Comparison of ENCODE assay signal across 8 mouse cellular contexts in genomic region chr13:73604156-73604957, GRCm38 (mm10). TPM values are rescaled to one million over a fixed set of nuclear protein-coding genes. Genes with fewer than 3 reads are reported as not detected.
A peak's percentile ranks its signal among the peaks of the same experiment; 100 is the strongest.
DNase-seq lines count a peak whose midpoint lies in the region; ATAC-seq lines count a peak whose summit lies in the region.

No protein-coding gene starts in this region.

- no peak for DNase-seq in kidney, adult 8-10 months
- DNase-seq in R1 (ENCODE audit: low read depth, low spot score) = peak; percentile 43
- DNase-seq in forebrain, embryonic 11.5 days (ENCODE audit: low spot score) = no peak
- DNase-seq in liver, embryonic 11.5 days (ENCODE audit: low spot score) = no peak
- DNase-seq in spleen, adult 18-20 months = no peak
- DNase-seq in cerebellum, postnatal 10 days = no peak

- WGBS in kidney, embryonic 16.5 days = 2% methylated on average over 38 of the region's 39 CpGs
- 4% methylated on average over 32 of the region's 39 CpGs for WGBS in forebrain, embryonic 11.5 days
- WGBS in liver, embryonic 11.5 days = 2% methylated on average over 34 of the region's 39 CpGs

- peak; percentile 88 for ATAC-seq in kidney, embryonic 16.5 days (ENCODE audit: low FRiP score, low TSS enrichment)
- ATAC-seq in forebrain, embryonic 11.5 days (replicated peaks; ENCODE audit: low FRiP score) = peak; percentile 77
- ATAC-seq in liver, embryonic 11.5 days (replicated peaks; ENCODE audit: low FRiP score) = peak; percentile 73
- ATAC-seq in neutrophil, adult 5-6 weeks (ENCODE audit: extremely low read depth, insufficient number of reproducible peaks, low FRiP score, poor library complexity, severe bottlenecking) = 0 out of 2 replicates have a peak, but pooled peaks have one; percentile 14

- no peaks in the 10 kb centered on the region for H3K9me3 ChIP-seq in kidney, embryonic 16.5 days (ENCODE audit: low read length)
- no peaks in the 10 kb centered on the region for H3K9me3 ChIP-seq in forebrain, embryonic 11.5 days (ENCODE audit: control insufficient read depth, low read length)
- H3K9me3 ChIP-seq in liver, embryonic 11.5 days (ENCODE audit: control insufficient read depth, low read length) = no peaks in the 10 kb centered on the region

- H3K4me1 ChIP-seq in kidney, embryonic 16.5 days (ENCODE audit: insufficient read depth, low read length) = peaks cover 11% of the 10 kb centered on the region
- peaks cover 11% of the 10 kb centered on the region; the same call in 1 of the 2 replicates for H3K4me1 ChIP-seq in forebrain, embryonic 11.5 days (replicated peaks; ENCODE audit: control insufficient read depth, insufficient read depth, low read length)
- peaks cover 12% of the 10 kb centered on the region; the same call in 1 of the 2 replicates for H3K4me1 ChIP-seq in liver, embryonic 11.5 days (replicated peaks; ENCODE audit: control insufficient read depth, insufficient read depth, low read length)

- peaks cover 31% of the 10 kb centered on the region for H3K36me3 ChIP-seq in kidney, embryonic 16.5 days (ENCODE audit: insufficient read depth, low read length)
- H3K36me3 ChIP-seq in forebrain, embryonic 11.5 days (ENCODE audit: control insufficient read depth, insufficient read depth, low read length) = no peaks in the 10 kb centered on the region; the same call in 1 of the 2 replicates
- peaks cover 15% of the 10 kb centered on the region; the same call in 1 of the 2 replicates for H3K36me3 ChIP-seq in liver, embryonic 11.5 days (ENCODE audit: control insufficient read depth, insufficient read depth, low read length)

- H3K27me3 ChIP-seq in kidney, embryonic 16.5 days (ENCODE audit: insufficient read depth, low read length) = no peaks in the 10 kb centered on the region
- no peaks in the 10 kb centered on the region for H3K27me3 ChIP-seq in forebrain, embryonic 11.5 days (ENCODE audit: control insufficient read depth, insufficient read depth, low read length)
- H3K27me3 ChIP-seq in liver, embryonic 11.5 days (replicated peaks; ENCODE audit: control insufficient read depth, insufficient read depth, low read length) = no peaks in the 10 kb centered on the region

- H3K9ac ChIP-seq in kidney, embryonic 16.5 days (replicated peaks; ENCODE audit: low read length) = peak overlapping the region; percentile 96
- peak overlapping the region; percentile 86 for H3K9ac ChIP-seq in forebrain, embryonic 11.5 days (ENCODE audit: low read length)
- peak overlapping the region; percentile 88 for H3K9ac ChIP-seq in liver, embryonic 11.5 days (ENCODE audit: low read depth, low read length)

- peak overlapping the region; percentile 68 for H3K4me2 ChIP-seq in kidney, embryonic 16.5 days (replicated peaks; ENCODE audit: low read depth, low read length)
- peak overlapping the region; percentile 98 for H3K4me2 ChIP-seq in forebrain, embryonic 11.5 days (ENCODE audit: low read depth, low read length, severe bottlenecking)
- H3K4me2 ChIP-seq in liver, embryonic 11.5 days = peak overlapping the region; percentile 70

- H3K4me3 ChIP-seq in kidney, embryonic 16.5 days (ENCODE audit: low read length) = peak overlapping the region; percentile 84
- peak overlapping the region; percentile 65 for H3K4me3 ChIP-seq in forebrain, embryonic 11.5 days (ENCODE audit: low read depth, low read length)
- peak overlapping the region; percentile 90 for H3K4me3 ChIP-seq in liver, embryonic 11.5 days (ENCODE audit: low read depth, low read length)

- H3K27ac ChIP-seq in kidney, embryonic 16.5 days (ENCODE audit: low read length) = peak overlapping the region; percentile 32; the same call in 1 of the 2 replicates
- no peak overlapping the region for H3K27ac ChIP-seq in forebrain, embryonic 11.5 days (ENCODE audit: low read depth, low read length)
- peak overlapping the region; percentile 70 for H3K27ac ChIP-seq in liver, embryonic 11.5 days (ENCODE audit: low read depth, low read length)

RNA-seq across cellular contexts. Expression of gene Clptm1l, which starts 0.6 kb away (rescaled TPM):
- polyA plus RNA-seq in kidney, embryonic 16.5 days (2015; fragmentation: Nextera tagmentation; extraction: Ambion mirVana) = 123 and 151 TPM in 2 replicates
- polyA plus RNA-seq in forebrain, embryonic 11.5 days (2014; fragmentation: Nextera tagmentation; extraction: Ambion mirVana) = 108 and 122 TPM in 2 replicates
- polyA plus RNA-seq in liver, embryonic 11.5 days (2014; fragmentation: Nextera tagmentation; extraction: Ambion mirVana) = 157 and 167 TPM in 2 replicates
- total RNA-seq in neutrophil, adult 5-6 weeks (2017) = 80.4 and 85.6 TPM in 2 replicates

RNA-seq across cellular contexts. Expression of gene Tert, which starts 22.4 kb away (rescaled TPM):
- 6.6 and 8.0 TPM in 2 replicates for polyA plus RNA-seq in kidney, embryonic 16.5 days (2015; fragmentation: Nextera tagmentation; extraction: Ambion mirVana)
- 5.7 and 7.1 TPM in 2 replicates for polyA plus RNA-seq in forebrain, embryonic 11.5 days (2014; fragmentation: Nextera tagmentation; extraction: Ambion mirVana)
- 2.2 and 2.9 TPM in 2 replicates for polyA plus RNA-seq in liver, embryonic 11.5 days (2014; fragmentation: Nextera tagmentation; extraction: Ambion mirVana)
- 0.86 and 2.3 TPM in 2 replicates for total RNA-seq in neutrophil, adult 5-6 weeks (2017)

Comparison
In these comparisons a context has a peak if more than half of its experiments do, and no peak if none do; other contexts are left out.
1. ATAC-seq: peak in every context shown above with its lines; median percentile 88 in kidney, embryonic 16.5 days; 77 in forebrain, embryonic 11.5 days; 73 in liver, embryonic 11.5 days; 14 in neutrophil, adult 5-6 weeks.